Mouse (Mus musculus): ENCODE measurements around the gene Hnrnpa3.

Gene Hnrnpa3

GRCm38 (mm10) chr2:75704234-75705161, 45.4 kb downstream of the Hnrnpa3 start, which contains the start of gene Nfe2l2:
Gene Nfe2l2 (minus strand): TSS chr2:75704641.
- peak; percentile 66 for DNase-seq

DNA sequence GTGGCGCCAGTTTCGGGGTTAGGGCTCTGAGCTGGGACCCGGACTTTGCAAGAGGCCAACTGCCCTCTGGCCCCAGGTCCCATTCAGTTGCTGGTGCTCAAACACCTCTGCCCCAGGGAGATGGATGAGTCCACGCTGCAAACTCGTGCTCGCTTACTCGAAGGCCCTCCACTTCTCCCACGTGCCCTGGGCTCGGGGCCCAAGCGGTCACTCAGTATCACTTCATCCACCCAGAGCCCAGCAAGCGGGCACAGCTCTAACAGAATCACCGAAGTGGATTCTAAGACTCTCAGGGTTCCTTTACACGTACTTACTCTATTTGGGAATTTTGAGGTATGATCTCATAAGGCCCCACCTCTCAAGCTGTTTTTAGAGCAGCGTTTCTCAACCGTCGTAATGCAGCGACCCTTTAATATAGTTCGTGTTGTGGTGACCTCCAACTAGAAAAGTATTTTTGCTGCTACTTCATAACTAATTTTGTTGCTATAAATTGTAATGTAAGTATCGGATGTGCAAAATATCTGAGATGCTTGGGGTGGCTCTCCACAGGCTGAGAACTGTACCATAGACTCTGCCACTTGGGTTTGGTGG, 46.2 kb downstream of the Hnrnpa3 start:
- DNase-seq = peak; percentile 16

- DNase-seq = no peak
Observed at GRCm38 (mm10) chr2:75706435-75706834, 47.4 kb downstream of the Hnrnpa3 start.

DNA sequence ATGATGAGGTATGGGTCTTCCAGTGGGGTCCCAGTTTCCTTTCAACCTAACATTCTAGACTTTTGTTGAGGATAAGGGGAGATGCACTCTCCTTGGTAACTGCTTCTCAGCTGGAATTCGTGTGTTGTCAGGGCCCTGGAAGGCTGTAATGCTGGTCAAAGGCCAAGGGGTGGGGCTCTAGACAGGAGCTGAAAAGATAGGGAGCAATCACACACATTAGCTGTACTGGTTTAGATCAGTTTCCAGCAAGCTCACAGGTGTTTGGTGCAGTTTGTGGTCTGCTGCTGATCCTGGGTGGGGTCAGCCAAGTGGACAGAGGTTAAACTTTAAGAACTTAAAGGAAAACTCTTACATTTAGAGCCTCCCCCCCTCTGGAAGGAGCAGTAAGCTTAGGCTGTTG, 48.4 kb downstream of the Hnrnpa3 start:
- no peak for DNase-seq

DNA sequence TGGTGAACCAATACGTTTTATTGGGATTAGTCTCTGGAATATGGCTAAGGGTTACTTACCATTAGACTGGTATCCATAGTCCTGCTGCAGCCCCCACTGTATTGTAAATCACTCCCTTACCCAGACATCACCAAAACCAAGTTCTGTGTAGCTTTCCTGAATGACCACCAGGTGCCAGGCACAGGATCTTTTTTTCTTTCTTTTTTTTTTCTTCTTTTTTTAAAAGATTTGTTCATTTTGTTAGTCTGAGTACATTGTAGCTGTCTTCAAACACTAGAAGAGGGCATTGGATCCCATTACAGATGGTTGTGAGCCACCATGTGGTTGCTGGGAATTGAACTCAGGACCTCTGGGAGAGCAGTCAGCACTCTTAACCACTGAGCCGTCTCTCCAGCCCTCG, 54.0 kb downstream of the Hnrnpa3 start:
- no peak for DNase-seq

DNA sequence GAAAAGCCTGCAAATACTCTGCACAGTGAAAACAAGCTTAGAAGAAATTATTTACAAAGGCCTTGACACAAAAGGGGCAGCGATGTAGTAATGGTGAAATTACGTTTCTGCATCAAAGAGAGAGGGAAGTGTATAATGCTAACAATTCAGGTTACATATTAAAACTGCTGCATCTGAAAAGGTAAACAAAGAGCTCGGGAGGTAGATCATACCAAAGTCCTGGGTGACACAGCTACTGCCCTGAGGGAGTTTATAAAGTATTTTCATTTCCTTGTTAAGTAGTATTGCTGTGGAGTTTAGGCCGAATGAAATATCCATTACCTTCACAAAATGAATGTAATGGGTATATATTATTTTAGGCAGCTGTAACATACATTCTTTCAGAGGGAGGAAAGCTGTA, 55.7 kb downstream of the Hnrnpa3 start:
- DNase-seq = no peak

DNA sequence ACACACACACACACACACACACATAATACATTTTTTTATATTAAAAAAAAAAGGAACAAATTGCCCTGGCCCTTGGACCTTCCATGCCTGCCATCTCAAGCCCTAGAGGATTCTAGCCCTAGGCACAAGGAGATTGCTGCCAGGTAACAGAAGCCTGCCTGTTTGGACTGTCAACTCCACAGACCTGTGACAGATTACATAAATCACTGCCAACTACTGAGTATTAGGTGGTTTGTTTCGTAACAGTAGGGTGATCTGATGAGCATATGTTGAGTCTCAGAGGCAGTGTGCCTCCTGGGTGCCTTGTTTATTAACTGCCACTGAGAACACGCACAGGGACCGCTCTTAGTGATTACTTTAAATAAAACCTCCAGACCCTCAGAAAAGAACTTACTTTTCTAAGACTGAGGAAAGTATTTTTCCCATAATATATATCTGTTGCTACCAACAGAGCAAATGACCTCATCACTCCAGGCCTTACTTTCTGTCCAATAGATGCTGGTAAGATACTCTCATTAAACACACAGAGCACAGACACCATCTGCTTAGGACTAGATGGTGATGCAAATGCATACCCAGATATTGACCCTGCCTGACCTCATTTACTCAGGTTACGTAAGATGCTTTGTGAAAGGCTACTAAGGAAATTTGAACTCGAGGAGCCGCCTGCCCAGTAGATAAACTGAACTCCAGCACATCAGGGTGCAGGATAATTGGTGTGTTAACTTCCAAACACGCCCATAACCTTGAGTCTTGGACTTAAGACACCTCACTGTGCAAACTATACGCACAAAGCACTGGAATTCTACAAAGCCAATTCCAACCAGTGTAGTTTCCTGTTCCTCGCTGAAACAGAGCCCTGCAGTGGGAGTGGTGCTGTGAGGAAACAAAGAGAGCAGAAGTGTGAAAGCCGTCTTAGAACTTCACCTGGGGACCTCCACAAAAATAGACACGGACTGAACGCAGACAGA, 57.3 kb downstream of the Hnrnpa3 start:
- DNase-seq = peak; percentile 58
